Mouse (Mus musculus): ENCODE results near the gene Spint2.

DNA sequence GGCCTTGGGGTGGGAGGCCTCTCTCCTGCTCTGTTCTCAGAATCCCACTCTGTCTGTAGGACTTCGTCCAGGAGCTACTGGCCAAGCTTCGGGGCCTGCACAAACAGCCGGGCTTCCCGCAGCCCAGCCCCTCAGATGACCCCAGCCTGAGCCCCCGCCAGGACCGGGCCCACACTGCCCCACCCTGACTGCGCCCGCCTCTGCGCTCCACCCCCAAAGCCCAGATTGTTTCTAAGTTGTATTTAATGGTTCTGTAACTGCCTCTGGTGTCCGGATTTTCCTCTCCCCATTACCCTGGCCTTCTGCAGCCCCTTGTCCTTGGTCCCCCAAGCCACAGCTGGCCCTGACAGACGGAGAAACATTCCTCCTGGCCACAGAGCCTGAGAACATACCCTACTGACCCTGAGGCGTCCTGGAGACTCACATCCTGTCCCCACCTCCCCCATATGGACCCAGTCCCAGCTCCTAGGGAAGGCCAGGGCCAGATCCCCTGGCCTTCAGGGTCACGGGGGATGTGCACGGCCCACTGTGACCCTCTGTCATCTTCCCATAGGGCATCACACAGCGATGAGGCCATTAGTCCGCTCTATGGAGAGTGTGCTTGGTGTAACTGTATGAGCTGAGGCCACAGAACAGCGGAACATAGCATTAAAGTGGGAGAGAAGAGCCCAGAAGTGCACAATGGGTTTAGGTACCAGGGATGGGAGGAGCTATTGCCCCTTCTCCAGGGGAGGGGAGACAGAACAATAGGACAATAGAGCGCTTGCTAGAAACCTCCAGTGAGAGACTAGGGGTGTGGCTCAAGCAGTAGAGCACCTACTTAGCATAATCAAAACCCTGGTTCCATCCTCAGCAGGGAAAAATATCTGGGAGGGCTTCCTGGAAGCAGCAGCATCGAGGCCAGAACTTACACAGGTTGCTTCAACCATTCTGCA lies 11.7 kb upstream of the Spint2 start:
- TF ChIP-seq POLR2A (IDR thresholded peaks at IDR 0.05; ENCODE audit: insufficient read depth, low read depth, low read length) (0 out of 2 replicates have a peak, but pooled peaks have one; percentile 6), CTCF (IDR thresholded peaks at IDR 0.05) (no peak)
